Mouse (Mus musculus): ENCODE data around the gene Gm20777. TPM values are rescaled to one million over a fixed set of nuclear protein-coding genes. Genes with fewer than 3 reads are reported as not detected.
A peak's percentile ranks its signal among the peaks of the same experiment; 100 is the strongest.
"Not testable (repeated sequence)": the region's sequence is repeated elsewhere in the genome, so short reads cannot be mapped to it uniquely, and the experiment has no call there.

Gene Gm20777
- not detected for total RNA-seq (2022)

GRCm38 (mm10) chrY:10752350-10752749, at the start of gene Gm20777:
TSS of gene Gm20777 (minus strand) at chrY:10752450.
- not testable (repeated sequence) for DNase-seq (ENCODE audit: low spot score in 2 of 2)

GRCm38 (mm10) chrY:10709551-10709950, 42.7 kb downstream of the Gm20777 start:
- peak in 1 of 2 experiments; percentile 5 for DNase-seq (ENCODE audit: low spot score in 2 of 2)

GRCm38 (mm10) chrY:10708761-10709160, 43.5 kb downstream of the Gm20777 start:
- DNase-seq (ENCODE audit: low spot score in 2 of 2), result peak in 1 of 2 experiments; percentile 3

GRCm38 (mm10) chrY:10708226-10708625, 44.0 kb downstream of the Gm20777 start:
- DNase-seq (ENCODE audit: low spot score in 2 of 2), result peak in 1 of 2 experiments; percentile 4

GRCm38 (mm10) chrY:10706686-10707085, 45.6 kb downstream of the Gm20777 start:
- not testable (repeated sequence) for DNase-seq (ENCODE audit: low spot score in 2 of 2)

Other genes starting within 250 kb of the Gm20777 start
- not detected for gene Gm20737, start 216.4 kb downstream of the Gm20777 start, total RNA-seq (2022)
- gene Gm21775, start 199.0 kb downstream of the Gm20777 start, total RNA-seq (2022), result not detected
- not detected for gene Gm21900, start 136.1 kb downstream of the Gm20777 start, total RNA-seq (2022)